Mouse (Mus musculus): ENCODE data around the gene Msgn1.

DNA sequence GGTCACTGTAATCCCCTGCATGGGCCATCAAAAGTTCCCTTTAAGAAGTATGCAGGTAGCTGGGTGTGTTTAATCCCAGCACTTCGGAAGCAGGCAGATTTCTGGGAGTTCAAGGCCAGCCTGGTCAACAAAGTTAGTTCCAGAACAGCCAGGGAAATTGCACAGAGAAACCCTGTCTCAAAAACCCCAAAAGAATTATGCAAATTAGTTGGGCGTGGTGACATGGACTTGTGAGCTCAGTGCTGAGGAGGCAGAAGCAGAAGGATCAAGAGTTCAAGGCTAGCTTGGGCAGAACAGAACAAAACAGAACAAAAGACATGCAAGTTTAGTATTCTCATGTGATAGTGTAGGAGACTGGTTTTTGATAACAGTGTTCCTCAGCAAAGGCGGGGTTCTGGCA lies 13.8 kb upstream of the Msgn1 start:
- TF ChIP-seq ELF1 (IDR thresholded peaks at IDR 0.05; ENCODE audit: low read depth, low read length) (no peak), CTCF (conservative IDR thresholded peaks at IDR 0.05 in 1 of 2, IDR thresholded peaks at IDR 0.05 in 1 of 2; ENCODE audit: low read depth in 2 of 2, low read length in 2 of 2) (no peak), POLR2A (IDR thresholded peaks at IDR 0.05; ENCODE audit: low read depth, low read length) (no peak), MEF2A (IDR thresholded peaks at IDR 0.05; ENCODE audit: borderline replicate concordance, low read depth, low read length) (no peak), SIN3A (IDR thresholded peaks at IDR 0.05; ENCODE audit: low read length) (no peak), SMC3 (IDR thresholded peaks at IDR 0.05; ENCODE audit: low read depth, low read length) (no peak), MAX (IDR thresholded peaks at IDR 0.05; ENCODE audit: low read length) (no peak), USF2 (conservative IDR thresholded peaks at IDR 0.05; ENCODE audit: low read depth, low read length) (no peak), ZC3H11A (IDR thresholded peaks at IDR 0.05; ENCODE audit: low read depth, low read length) (no peak), JUND (conservative IDR thresholded peaks at IDR 0.05; ENCODE audit: low read depth, low read length) (no peak), TCF12 (IDR thresholded peaks at IDR 0.05; ENCODE audit: low read depth, low read length) (no peak), ZKSCAN1 (IDR thresholded peaks at IDR 0.05; ENCODE audit: borderline replicate concordance, low read depth, low read length) (no peak), JUN (IDR thresholded peaks at IDR 0.05; ENCODE audit: insufficient read depth, low read depth, low read length) (no peak)
